Mouse (Mus musculus) intestine, postnatal 0 days (tissue): ENCODE data around the gene Xpo4. TPM values are rescaled to one million over a fixed set of nuclear protein-coding genes. Genes with fewer than 3 reads are reported as not detected.

Experiments
- ATAC-seq: fragments of 200-750 bp; cut with Nextera tagmentation; 2 replicates; pipeline ENCODE4 v1.8.0; 2017; ENCODE audit warnings: mild to moderate bottlenecking, moderate TSS enrichment, moderate library complexity
- H3K27ac ChIP-seq: fragments of 300-500 bp; sonication (generic); 2 replicates; pipeline ENCODE4 v1.5.1; 2014; ENCODE audit warnings: mild to moderate bottlenecking, low read depth, low read length, moderate library complexity
- H3K27me3 ChIP-seq: fragments of 300-500 bp; sonication (generic); replicated peaks from 2 replicates; pipeline ENCODE4 v1.6.1; 2014; ENCODE audit warnings: low read length, mixed read lengths; ENCODE audit not compliant: control insufficient read depth, insufficient read depth
- H3K36me3 ChIP-seq: fragments of 300-500 bp; sonication (generic); 2 replicates; pipeline ENCODE4 v1.6.1; 2014; ENCODE audit warnings: mild to moderate bottlenecking, moderate library complexity; ENCODE audit not compliant: control insufficient read depth, insufficient read depth
- H3K4me1 ChIP-seq: fragments of 300-500 bp; sonication (generic); replicated peaks from 2 replicates; pipeline ENCODE4 v1.6.1; 2014; ENCODE audit warnings: antibody characterized with exemption, low read length, mixed read lengths; ENCODE audit not compliant: control insufficient read depth, insufficient read depth
- H3K4me2 ChIP-seq: fragments of 300-500 bp; sonication (generic); replicated peaks from 2 replicates; pipeline ENCODE4 v1.6.1; 2014; ENCODE audit warnings: low read depth, mild to moderate bottlenecking, moderate library complexity
- H3K4me3 ChIP-seq: fragments of 300-500 bp; sonication (generic); 2 replicates; pipeline ENCODE4 v1.5.1; 2014; ENCODE audit warnings: low read depth, low read length
- H3K9ac ChIP-seq: fragments of 300-500 bp; sonication (generic); 2 replicates; pipeline ENCODE4 v1.6.1; 2014; ENCODE audit warnings: mild to moderate bottlenecking, low read depth, low read length
- H3K9me3 ChIP-seq: fragments of 300-500 bp; sonication (generic); 2 replicates; pipeline ENCODE4 v1.6.1; 2016; ENCODE audit warnings: mixed run types; ENCODE audit not compliant: control insufficient read depth
- CTCF ChIP-seq: sonication (generic); IDR thresholded peaks from 2 replicates; pipeline ENCODE4 v1.5.1; 2016; ENCODE audit warnings: low read depth, mild to moderate bottlenecking, control low read depth, antibody characterized with exemption, moderate library complexity
- WGBS: fragments of 180-500 bp; shearing (Covaris S2); extraction: QIAGEN DNeasy Blood & Tissue Kit; methylation state at CpG from one replicate; pipeline ENCODE4 v1.1.7; 2014; 5-methylcytosine and 5-hydroxymethylcytosine counted together
- polyA plus RNA-seq: library from polyadenylated mRNA; unstranded; fragments of >200 nt; fragmentation: Nextera tagmentation; extraction: Ambion mirVana; gene quantifications from 2 replicates; pipeline ENCODE4 v1.2.1, GENCODE M21; 2015

Xpo4 gene
- polyA plus RNA-seq, 1 experiment from 2014 or later, result 7.3 TPM

DNA sequence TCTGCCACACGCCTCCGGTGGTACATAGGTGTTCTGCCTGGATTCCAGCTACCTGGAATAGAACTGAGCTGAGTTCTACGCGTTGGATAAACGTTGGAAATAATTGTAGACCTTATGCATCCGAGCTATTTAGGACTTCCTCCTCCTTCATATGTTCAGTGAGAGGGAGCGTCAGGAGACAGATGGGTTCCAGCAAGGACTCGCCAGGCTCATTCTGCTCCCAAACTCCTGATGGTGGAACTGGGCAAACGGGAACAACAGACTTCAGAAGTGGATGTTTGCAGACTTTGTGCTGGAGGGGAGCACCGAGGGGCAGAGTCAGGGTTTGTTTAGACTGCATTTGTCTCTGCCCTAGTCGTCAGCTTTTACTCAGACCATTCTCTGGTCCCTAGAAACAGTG is 124.5 kb downstream of the Xpo4 start:
- H3K9me3 ChIP-seq, result no peaks in the 10 kb centered on the region
- H3K27ac ChIP-seq, result no peak overlapping the region
- TF ChIP-seq CTCF, result no peak
- no peak overlapping the region for H3K4me3 ChIP-seq
- H3K4me2 ChIP-seq, result no peak overlapping the region
- H3K9ac ChIP-seq, result no peak overlapping the region
- no peaks in the 10 kb centered on the region for H3K27me3 ChIP-seq
- no peak for ATAC-seq
- 70% methylated on average over 11 of the region's 11 CpGs for WGBS
- H3K4me1 ChIP-seq, result no peaks in the 10 kb centered on the region
- H3K36me3 ChIP-seq, result no peaks in the 10 kb centered on the region

DNA sequence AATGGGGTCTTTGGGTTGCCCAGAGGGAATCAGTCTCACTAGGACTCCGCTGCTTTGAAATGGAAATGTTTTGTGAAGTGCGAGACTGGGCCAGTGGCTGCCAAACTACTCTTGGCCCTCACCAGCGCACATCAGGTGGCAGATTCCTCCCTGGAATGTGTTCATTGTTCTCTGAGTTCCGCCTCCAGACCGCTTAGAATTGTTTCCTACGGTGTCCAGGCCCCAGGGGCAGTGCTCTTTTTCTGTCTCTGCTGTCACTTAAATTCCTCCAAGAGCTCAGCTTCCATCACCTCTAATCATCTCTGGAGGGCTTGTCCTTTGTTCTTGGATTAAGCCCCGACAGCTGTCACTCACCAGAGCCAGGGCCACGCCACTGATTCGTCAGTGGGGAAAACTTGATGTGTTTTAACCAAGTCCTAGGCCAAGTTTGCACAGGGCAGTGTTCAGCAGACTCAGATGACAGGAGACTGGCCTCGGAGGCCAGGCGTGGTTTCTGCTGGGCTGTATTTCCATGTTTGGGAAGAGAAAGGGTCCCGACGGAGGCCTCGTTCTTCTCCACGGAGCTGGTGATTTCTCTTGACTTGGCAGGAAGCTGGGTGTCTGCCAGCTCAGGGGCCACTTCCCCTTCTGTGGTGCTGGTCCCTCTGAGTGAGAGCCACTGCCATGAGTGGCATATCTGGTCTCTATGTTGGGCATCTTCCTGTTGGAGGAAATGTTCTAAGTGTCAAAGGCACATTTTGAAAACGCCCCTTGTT is 127.8 kb downstream of the Xpo4 start:
- Histone ChIP-seq H3K9me3 (no peaks in the 10 kb centered on the region), H3K4me3 (no peak overlapping the region), H3K4me2 (no peak overlapping the region), H3K4me1 (no peaks in the 10 kb centered on the region), H3K27ac (0 out of 2 replicates have a peak overlapping the region, but pooled peaks have one; percentile 1), H3K27me3 (no peaks in the 10 kb centered on the region), H3K36me3 (no peaks in the 10 kb centered on the region), H3K9ac (no peak overlapping the region)
- WGBS, result 45% methylated on average over 16 of the region's 16 CpGs
- no peak for ATAC-seq
- no peak for TF ChIP-seq CTCF

DNA sequence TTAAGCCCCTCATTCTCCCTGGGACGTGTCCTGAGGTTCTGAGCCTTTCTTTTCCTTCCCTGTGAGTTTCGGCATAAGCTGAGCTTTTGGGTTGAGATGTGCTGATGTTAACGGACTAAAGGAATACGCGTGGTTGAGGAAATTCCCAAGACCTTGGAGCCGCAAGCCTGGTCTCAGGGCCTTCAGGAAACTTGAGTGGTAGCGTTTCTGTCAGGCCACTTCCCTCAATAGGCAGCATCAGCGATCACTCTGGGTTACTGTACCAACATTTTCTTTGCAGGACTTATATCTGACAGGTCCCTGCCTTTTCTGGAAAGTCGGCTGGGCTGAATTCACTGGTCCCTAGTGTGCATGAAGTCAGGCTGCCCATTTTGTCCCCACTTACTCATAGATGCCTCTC is 128.4 kb downstream of the Xpo4 start:
- no peak for TF ChIP-seq CTCF
- Histone ChIP-seq H3K9ac (no peak overlapping the region), H3K4me1 (no peaks in the 10 kb centered on the region), H3K36me3 (no peaks in the 10 kb centered on the region), H3K4me2 (no peak overlapping the region), H3K4me3 (no peak overlapping the region), H3K27ac (0 out of 2 replicates have a peak overlapping the region, but pooled peaks have one; percentile 1), H3K9me3 (no peaks in the 10 kb centered on the region), H3K27me3 (no peaks in the 10 kb centered on the region)
- 70% methylated on average over 9 of the region's 9 CpGs for WGBS
- ATAC-seq, result no peak

DNA sequence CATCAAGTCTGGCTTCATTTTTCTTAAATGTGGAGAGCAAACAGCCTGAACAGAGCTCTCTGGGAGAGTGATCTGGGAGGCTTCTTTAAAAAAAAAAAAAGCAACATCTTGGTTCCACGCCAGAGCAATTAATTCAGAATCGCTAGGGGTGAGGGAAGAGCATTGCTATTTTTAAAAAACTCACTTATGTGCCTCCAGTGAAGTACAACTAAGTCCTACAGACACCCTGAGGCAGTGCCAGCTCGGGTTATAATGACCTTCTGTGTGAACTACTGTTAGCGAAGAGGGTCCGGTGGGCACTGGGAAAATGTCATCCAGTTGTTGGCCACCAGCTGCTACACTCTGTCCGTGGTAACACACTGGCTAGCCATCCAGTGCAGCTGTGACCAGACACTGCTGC is 129.6 kb downstream of the Xpo4 start:
- H3K27ac ChIP-seq, result no peak overlapping the region
- ATAC-seq, result no peak
- H3K4me1 ChIP-seq, result no peaks in the 10 kb centered on the region
- no peak overlapping the region for H3K4me3 ChIP-seq
- H3K4me2 ChIP-seq, result no peak overlapping the region
- no peaks in the 10 kb centered on the region for H3K9me3 ChIP-seq
- no peak overlapping the region for H3K9ac ChIP-seq
- no peaks in the 10 kb centered on the region for H3K27me3 ChIP-seq
- WGBS, result 60% methylated on average over 6 of the region's 6 CpGs
- no peaks in the 10 kb centered on the region for H3K36me3 ChIP-seq
- TF ChIP-seq CTCF, result no peak

DNA sequence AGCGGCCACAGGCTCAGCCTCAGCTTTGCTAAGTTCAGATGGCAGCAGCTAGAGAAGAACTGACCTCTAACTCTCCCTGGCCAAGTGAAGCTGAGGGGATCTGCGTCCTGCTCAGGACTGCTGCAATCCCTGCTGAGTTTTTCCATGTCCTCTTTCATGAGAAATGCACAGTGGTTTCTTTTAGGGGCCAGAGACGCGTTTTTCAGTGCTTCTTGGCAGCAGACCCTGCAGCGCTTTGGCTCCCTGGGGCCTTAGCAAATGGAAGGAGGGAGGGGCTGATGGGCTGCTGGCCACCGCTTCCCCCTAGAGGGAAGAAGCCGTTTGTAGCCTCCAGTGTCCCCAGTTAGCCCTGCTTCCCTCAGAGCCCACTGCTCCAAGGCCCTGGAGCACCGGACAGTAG is 130.3 kb downstream of the Xpo4 start:
- Histone ChIP-seq H3K27ac (peak overlapping the region; percentile 22; the same call in 1 of the 2 replicates), H3K36me3 (no peaks in the 10 kb centered on the region), H3K9me3 (no peaks in the 10 kb centered on the region), H3K4me1 (no peaks in the 10 kb centered on the region), H3K4me3 (no peak overlapping the region), H3K9ac (no peak overlapping the region), H3K4me2 (no peak overlapping the region), H3K27me3 (no peaks in the 10 kb centered on the region)
- ATAC-seq, result no peak
- peak; percentile 16; the same call in 1 of the 2 replicates for TF ChIP-seq CTCF
- 50% methylated on average over 8 of the region's 8 CpGs for WGBS

DNA sequence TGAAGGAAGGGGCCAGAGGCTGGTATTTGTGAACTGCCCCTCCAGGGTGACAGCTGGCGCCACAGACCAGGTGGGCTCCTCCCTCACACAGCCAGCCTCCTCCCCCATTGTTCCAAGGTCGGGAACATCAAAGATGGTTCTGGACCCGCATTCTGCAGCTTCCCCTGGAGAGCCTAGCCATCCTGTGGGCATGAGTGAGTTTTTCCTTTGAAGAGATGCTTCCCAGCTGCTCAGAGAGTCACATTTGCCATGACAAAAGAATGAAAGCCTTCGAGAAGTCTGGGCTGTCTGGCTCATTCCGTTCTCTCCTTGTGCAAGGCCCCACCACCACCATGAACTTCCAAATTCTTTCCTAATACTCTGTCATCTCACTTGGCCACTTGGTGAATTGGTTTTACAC is 130.9 kb downstream of the Xpo4 start:
- H3K4me1 ChIP-seq, result 0 out of 2 replicates have a peak, but pooled peaks cover 2% of the 10 kb centered on the region
- H3K4me3 ChIP-seq, result no peak overlapping the region
- peak overlapping the region; percentile 22; the same call in 1 of the 2 replicates for H3K27ac ChIP-seq
- no peaks in the 10 kb centered on the region for H3K36me3 ChIP-seq
- 39% methylated on average over 5 of the region's 5 CpGs for WGBS
- no peak for ATAC-seq
- no peak overlapping the region for H3K9ac ChIP-seq
- no peak overlapping the region for H3K4me2 ChIP-seq
- H3K27me3 ChIP-seq, result no peaks in the 10 kb centered on the region
- TF ChIP-seq CTCF, result no peak
- no peaks in the 10 kb centered on the region for H3K9me3 ChIP-seq
